Mouse (Mus musculus) spleen, postnatal 14 days (tissue): Measurements from ENCODE around the gene Zfp462.

ENCODE experiments used
- DNase-seq, 2 experiments: peaks; one replicate each; pipeline ENCODE4 v3.0.0; 2021 to 2022; ENCODE audit warnings: low spot score in 2 of 2

Zfp462 gene

DNA sequence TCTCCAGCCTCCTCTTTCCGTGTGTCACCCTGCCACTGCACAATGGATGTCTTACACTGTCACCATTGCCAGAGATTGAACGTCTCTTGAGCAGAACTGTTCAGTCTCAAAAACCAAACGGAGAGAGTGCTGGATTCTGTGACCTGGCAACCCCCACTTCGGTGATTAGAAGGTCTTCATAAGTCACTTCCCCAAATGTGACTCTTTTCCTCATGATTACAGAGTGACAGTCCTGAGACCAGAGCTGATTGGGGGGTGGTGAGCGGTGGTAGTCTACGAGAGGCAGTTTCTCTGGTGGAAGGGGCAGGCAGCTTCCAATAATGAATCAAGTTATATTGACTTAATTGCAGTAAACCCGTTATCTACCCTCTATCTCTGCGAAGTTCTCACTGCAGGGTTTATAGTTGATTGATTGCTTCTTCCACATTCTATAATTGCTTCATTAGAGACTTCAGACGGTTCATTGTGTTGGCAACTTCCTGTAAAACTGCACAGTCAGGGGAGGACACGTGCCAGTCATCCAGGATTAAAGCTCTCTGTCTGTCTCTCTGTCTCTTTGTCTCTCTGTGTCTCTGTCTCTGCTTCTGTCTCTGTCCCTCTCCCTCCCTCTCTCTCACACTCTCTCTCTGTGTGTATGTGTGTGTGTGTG, 173.1 kb downstream of the Zfp462 start:
- DNase-seq = no peak

DNA sequence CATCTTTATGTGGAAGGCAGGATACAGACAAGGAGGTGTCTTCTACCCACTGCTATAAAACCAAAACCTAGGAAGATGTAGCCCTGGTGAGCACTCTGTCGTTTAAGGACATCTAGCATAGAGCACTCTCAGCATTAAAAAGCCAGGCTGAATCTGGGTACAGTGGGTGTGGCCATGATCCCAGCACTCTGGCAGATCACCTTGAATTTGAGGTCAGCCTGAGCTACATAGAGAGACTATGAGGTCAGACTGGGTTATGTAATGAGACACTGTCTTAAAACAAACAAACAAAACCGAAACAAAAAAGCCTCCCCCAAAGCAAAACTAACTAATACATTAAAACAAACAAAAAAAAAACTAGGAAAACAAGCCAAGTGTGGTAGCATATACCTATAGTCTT, 176.3 kb downstream of the Zfp462 start:
- no peak for DNase-seq

DNA sequence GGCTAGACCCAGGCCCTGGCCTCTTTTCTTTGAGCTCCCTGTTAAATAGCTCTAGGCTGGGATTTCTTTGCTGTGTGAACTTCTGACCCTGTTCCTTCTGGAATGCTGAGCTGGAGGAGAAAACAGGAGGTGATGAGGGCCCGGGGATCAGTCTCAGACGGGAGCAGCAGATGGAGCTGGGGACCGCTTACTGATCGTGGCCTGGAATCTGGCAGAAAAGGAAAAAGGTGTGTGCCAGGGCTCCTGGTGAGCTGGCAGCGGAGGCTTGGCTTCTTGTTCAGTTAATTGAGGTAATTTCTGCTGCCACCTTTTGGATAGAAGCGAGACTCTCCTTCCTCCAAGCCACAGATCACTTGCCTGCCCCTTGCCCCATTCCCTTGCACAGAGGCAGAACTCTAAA, 177.1 kb downstream of the Zfp462 start:
- DNase-seq = no peak

DNA sequence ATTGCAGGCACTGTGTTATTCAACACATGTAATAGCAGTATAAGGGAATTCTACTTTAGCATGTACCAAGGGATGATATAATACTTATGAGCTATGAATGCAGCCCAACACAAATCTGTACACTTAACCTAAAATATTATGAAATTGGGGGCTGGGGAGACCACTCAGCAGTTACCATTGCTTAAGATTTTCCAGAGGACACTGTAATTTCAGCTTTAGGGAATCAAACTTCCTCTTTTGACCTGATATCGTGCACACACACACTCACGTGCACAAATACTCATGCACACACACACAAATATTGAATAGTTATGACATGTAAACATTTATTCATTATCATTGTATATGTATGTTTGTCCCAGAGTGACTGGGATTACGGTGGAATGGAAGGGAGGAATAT, 179.3 kb downstream of the Zfp462 start:
- no peak for DNase-seq

DNA sequence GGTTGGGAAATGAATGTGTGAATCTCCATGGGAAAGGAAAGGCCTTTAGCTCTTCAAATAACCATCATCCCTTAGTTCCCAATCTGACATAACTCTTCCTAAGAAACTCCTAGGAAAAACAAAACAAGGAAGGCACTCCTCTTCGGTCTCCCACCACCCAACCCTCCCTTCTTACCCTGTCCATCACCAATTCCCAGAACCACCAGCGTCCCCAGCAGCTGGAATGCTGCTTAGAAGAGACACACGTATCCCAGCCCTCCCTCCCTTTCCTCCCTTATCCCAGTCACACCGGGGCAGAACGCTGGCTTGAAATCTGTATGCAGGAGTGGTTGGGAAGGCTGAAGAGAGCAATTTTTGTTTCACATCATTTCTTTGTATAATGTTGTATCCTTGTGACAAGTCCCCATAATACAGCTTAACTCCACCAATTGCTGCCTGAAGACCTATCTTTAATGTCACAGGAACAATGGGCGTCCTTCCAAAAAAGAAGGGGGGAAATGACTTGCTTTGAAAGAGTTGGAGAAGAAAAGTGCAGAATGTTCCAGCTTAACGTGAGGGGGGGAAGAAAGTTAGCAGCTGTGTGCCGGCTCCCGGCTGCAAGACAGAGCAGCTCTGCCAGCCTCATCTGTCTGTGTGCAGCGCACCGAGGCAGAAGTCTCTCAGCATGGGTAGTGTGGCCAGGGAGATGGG, 180.3 kb downstream of the Zfp462 start:
- no peak for DNase-seq

DNA sequence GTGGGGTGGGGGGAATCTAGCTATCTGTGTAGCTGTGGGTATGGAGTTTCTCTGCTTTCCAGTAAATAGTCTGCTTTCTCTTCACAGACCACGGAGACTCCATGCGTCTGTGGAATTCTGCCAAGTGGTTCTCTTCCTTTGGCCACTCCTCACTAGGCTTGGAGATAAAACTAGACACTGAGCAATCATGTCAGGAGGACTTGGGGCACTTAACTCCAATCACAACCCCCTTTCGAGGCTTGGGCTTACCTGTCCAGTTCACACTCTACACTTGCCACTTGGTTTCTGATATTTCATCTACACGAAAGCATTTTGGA, 180.8 kb downstream of the Zfp462 start:
- no peak for DNase-seq

DNA sequence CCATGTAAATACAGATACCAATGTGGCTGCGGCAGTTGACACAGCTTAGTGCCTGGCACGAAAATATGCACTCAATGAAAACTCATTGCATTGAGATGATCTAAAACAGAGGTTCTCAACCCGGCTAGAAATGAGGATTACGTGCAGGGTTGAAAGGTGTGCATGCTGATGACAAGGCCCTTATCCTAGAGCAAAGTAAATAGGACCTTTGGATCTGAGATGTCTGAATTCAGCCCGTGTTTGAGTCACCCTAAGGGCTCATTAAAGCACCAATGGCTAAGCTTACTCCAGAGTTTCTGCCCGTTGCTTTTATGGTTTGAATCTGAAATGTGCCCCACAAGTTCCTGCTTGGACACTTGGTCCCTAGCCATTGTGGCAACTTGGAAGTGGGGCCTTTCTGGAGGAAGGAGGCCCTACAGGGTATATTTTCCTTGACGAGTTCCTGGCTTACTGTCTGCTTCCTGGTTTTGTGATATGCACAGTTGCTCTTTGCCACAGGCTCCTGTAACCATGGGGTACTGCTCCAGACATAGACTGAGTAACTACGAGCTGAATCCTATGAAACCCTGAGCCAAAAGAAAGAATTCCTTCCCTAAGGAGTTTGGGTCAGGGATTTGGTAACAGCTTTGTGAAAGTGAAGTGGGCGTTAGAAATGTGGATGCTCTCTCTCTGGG, 182.5 kb downstream of the Zfp462 start:
- DNase-seq = no peak

DNA sequence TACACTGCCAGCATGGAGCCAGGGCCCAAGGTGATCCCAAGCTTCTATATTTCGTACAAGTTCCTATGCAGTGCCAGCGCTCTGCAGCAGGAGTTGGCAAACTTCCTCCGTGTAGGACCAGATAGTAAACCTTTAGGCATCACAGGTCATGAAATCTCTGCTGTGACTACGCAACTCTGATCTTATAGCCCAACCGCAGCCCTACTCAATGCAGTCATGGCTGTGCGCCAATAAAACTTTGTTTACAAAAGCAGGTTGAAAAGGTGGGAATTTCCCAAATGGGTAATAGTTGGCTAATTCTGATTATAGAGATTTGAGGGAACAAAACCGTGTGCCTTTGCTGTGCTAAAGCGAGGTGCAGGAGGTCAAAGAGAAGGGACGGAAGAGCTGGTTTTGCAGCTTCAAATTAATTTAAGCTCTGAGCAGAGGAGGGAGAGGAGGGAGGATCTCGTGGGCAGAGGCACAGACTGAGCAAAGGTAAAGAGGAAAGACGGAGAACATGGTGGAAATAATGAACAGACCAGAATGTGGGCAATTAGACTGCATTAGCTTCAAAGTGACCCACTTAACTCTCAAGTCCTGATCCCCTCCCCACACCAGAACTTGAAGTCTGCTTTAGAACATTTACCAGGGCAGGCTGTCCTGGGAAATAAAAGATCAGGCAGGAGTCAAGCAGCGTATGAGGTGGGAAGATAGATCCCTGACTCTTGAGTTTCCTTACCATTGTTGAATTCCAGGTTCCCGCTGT, 183.4 kb downstream of the Zfp462 start:
- no peak for DNase-seq
